Mouse (Mus musculus) adrenal gland, postnatal 36 days (tissue): Measurements from ENCODE around the gene Gm18336. TPM values are rescaled to one million over a fixed set of nuclear protein-coding genes. Genes with fewer than 3 reads are reported as not detected.
"Not testable (repeated sequence)": the region's sequence is repeated elsewhere in the genome, so short reads cannot be mapped to it uniquely, and the experiment has no call there.

Experiments
- DNase-seq, 2 experiments: peaks; one replicate each; pipeline ENCODE4 v3.0.0; 2021; ENCODE audit warnings: mixed read lengths in 1 of 2
- long read RNA-seq, 2 experiments: library from polyadenylated mRNA; stranded (forward); transcript quantifications; one replicate each; pipeline ENCODE4 v2.0.0; 2021; ENCODE audit warnings: borderline sequencing depth in 2 of 2
- total RNA-seq, 2 experiments: library from RNA; stranded (reverse); gene quantifications; 2 replicates each; pipeline ENCODE4 v1.2.3; 2021

Gene Gm18336
- total RNA-seq = not detected
- long read RNA-seq, experiment 1 = 0 reads
- long read RNA-seq, experiment 2 = 0 reads

DNA sequence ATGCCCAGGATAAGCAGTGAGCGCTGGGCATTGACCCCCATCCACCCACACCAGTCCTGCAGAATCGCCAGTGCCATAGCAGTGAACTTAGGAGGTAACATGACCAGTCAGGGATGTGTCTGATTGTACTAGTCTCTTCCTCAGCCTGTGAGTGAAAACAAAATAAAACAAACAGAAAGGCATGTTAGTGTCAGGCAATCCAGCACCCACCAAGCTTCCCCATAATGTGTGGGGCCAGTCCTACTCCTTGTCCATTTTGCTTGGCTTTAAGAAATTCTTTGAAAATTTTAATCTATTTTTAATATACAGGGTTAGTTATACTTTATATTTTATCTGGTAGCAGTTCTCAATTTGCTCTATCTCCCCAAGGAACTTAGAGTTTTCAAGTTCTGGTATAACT, at the start of gene Gm18336:
Gm18336 (minus strand) TSS at position 101 of the 400 bp plus-strand sequence.
- not testable (repeated sequence) for DNase-seq

DNA sequence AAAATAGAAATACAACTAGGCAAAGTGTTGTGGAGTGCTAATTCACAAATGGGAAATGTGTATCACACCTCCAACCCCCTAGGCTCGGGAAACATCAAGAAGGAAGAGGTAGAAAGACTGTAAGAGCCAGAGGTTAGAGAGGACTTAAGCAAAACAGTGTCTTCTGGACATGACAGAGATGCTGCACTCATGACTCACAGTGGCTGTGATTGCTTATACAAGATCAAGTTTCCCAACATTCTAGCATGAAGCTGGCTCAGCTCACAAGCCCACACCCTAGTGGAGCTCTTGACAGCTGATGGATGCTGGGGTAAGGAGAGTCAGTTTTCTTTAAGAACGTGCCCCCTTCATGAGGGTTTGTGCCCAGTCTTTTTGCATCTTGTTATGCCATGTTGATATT, 42.9 kb upstream of the Gm18336 start:
- DNase-seq = peak in 1 of 2 experiments; percentile 11

DNA sequence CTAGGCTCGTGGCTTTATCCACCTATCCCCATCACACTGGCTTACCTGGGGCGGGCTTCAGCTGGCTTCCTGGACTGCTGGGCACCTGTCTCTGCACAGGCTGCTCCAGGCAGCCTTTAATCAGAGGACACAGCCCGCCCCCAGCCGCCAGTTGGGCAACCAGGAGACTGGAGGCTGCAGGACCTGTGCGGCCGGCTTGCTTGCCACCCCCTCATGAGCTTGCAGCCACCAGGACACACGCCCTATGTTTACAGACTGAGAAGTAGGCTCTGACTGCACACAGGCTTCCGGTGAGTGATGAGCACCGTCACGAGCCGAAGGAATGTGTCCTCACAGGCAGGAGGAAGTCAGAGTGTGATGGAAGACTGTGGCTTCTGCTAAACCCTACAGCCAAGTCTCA, 36.7 kb upstream of the Gm18336 start, which contains the start of gene Trex2:
Trex2 (minus strand) TSS at position 93 of the 400 bp plus-strand sequence.
- DNase-seq = no peak

DNA sequence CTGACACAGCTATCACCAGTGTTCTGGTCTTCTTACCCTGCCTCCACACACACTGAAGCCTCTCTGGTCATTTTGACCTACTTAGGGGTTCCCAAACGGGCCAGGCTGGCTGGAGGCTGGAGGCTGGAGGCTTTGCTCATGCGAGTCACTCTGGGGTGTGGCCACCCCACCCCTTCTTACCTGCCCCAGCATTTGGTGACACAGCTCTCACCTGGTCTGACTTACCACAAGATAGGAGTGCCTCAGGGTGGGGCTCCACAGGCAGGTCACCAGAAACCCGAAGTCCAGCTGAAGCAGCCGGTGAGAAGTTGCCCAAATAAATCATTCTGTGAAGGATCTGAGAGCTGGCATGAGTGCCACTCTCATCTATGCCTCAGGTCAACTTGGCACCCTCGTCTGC, 34.3 kb upstream of the Gm18336 start:
- DNase-seq = no peak

DNA sequence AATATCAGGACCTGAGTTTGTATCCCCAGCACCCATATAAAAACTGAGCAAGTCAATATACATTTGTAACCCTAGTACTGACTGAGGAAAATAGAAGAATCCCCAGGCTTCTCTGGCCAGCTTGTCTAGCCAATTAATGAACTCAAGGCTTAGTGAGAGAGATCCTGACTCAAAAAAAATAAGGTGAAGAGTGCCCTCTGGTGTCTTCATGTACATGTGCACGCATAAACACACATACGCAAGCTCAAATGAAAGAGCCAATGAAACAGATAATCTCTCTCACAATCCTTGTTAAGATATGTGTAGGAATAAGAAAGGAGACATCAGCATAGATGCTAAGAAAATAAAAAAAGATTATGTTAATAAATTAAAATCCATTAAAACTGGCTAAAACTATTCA, 31.5 kb upstream of the Gm18336 start:
- DNase-seq = peak in 1 of 2 experiments; percentile 9

DNA sequence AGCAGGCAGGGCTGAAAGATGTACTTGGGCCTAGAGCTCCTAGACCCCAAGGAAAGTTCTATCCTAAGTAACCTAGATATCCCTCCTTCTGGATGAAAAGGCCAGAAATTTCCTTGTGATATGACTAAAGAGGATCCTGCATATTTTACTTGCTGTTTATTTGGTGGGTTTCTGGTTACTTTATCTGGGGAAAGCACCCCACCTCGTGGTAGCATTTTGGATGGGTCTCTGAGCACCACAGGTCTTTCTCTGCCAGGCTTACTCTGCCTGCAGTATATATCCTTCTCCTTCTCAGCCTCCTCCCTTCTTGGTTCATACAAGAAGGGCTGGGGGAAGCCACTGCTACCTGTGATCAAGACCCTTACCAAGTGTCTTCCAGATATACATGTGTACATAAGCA, 14.2 kb upstream of the Gm18336 start:
- peak in 1 of 2 experiments; percentile 14 for DNase-seq

DNA sequence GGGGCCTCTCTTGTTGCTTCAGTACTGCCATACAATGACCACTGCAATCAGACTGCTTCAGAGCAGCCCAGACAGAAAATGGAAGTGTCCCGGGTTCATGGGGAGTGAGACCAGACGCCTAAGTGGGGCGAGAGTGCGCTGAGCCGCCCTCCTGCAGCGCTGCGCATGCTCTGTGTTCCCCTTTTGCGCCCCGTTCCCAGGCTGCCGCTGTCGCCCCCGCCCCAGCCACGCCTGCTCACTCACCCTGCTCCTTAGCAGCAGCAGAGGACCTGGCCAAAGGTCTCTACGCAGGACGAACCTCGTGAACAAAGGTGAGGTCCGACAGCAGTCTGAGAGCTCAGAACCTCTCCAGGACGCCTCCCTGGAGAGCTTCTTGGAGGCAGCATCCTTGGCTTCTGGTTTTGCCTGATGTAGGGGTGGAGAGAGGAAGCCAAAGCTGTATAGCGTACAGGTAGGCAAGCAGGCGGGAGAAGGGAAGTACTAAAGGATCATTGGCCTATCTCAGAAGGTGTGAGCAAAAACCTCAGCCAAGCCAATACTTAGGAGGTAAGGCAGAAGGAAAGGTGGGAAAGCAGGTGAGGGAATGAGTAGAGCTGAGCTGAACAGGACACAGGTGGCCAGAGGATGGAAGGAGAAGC, 12.5 kb upstream of the Gm18336 start, which contains the start of gene Zfp92:
Zfp92 (plus strand) TSS at position 217 of the 638 bp plus-strand sequence.
- DNase-seq = peak; percentile 26 to 30

DNA sequence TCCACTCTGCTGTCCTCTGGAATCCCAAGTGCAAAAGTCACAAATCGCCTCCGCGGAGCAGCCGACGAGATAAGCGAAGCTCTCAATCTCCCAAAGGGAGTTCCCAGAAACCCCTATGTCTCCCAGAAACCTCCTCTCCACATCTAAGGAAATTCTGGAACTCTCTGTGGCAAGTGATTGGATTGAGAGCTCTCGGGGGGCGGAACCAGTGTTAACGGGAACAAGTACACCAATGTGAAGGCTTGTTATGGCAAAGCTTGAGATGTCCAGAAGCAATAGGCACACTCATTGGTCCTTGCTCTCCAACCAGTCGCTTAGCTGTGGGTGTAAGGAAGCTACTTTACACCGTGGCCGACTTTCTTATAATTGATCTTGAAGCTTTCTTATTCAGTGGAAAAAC, 3.1 kb upstream of the Gm18336 start:
- no peak for DNase-seq

DNA sequence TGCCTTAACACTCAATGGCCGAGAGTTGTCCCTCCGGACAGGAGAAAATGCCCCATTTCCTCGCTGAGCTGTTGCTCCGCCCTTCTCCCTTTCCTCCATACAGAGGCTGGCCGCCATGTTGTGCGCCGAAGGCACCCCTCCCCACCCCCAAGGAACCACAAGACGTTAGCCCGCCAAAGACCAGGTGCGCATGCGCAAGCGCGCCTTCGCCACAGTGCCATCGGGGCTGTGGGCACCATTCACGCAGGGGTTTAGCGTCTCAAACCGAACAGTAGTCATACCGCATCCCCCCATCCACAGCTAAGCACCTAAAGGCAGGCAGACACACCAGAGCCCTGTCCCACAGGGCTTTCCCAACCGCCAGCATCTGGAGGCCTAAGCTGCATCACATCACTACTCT, 2.4 kb upstream of the Gm18336 start:
- no peak for DNase-seq

DNA sequence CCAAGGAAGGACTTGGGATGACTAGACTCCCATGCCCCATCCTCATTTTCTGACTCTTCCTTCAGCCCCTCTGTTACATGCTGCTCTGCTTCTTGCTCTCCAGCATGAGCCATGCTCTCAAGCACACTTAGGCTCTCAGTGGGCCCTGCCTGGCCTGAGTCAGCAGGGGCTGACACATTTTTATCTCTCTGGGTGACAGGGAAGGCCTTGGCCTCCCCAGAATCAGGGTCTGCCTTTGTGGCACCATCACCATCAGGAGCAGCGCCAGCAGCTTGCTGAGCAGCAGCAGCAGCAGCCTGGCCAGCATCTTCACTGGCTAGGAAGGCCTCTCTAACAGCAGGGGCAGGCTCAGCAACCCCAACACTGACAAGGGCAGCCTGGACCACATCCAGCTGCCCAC, 2.1 kb downstream of the Gm18336 start:
- DNase-seq = peak; percentile 61 to 70

DNA sequence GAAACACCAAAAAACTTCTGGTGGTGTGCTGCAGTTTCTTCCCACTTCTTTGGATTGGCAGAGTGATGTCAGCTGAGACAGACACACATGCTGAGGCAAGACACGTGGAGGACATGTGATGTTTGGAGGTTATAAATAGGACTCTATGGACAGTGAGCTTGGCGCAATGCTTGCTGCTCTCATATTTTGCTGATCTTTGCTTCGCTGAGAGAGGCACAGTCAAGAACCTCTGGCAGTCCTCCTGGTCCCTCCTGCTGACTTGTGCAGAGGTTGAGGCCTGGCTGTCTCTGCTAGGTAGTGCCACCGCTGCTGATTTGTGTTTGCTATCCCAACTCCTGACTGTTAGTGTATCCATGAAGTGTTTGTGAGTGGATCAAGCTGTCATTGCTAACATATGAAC, 7.1 kb downstream of the Gm18336 start:
- DNase-seq = no peak

DNA sequence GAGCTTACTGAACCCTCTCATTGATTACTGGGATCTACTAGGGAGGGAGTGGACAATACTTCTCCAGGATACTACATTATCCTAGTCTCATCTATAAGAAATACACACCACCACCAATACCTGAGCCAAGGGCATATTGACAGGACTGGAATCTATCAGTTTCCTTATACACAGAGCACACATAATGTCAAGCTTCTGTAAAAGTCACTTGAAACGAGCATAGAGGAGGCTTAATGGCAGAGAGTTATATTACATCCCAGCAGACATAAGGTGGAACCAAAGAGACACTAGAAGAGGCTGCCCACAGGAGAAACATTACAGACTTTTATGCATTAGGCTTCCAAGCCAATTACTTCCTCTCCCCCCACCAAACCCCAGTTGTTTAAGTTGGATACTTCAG, 13.6 kb downstream of the Gm18336 start:
- no peak for DNase-seq

DNA sequence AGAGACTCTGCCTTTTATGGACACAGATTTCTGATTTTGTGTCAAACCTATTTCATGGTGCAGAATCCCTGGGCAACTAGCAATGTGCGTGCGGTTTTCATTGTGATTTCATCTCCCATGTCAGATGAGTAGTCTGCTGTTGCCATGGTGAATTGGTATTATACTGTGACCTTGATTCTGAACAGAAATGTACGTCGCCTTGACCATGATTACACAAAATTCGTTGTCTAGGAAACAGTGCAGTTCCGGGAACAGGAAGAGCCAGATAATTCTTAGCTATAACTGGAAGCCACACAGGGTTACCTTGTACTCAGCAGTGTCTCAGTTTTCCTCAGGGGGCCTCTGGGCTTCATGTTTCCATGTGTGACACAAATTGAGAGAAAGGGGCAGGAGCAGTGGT, 14.1 kb downstream of the Gm18336 start:
- DNase-seq = peak; percentile 11 to 33

DNA sequence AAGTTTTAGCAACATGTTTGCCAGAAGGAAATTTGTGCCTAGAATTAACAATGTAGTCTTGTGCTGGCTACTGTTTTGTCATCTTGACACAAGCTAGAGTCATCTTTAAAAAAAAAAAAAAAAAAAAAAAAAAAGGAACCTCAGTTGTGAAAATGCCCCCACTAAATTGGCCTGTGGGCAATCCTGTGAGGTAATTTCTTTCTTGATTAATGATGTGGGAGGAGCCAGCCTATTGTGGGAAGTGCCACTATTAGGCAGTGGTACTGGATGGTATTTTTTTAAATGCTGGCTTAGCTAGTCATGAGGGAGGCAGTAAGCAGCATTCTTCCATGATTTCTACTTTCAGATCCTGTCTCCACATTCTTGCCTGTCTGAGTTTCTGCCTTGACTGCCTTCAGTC, 35.2 kb downstream of the Gm18336 start:
- no peak for DNase-seq

DNA sequence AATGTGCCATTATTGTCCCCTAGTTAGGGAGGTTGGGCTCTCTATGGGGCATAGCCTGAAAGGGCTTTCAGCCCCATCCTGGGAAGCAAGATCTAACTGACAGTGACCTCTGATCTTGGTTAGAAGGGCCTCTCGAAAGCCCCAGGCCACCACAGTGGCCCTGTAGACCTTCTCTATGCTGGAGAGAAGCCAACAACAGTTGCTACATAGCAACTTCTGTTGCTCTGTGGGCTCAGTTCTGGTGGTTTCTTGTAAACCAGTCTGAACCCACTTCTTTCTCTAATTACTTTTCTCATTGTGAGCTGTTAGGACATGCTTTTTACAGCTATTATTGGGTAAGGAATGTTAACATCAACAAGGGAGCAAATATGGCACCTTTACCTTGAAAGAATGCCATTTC, 41.8 kb downstream of the Gm18336 start:
- no peak for DNase-seq

DNA sequence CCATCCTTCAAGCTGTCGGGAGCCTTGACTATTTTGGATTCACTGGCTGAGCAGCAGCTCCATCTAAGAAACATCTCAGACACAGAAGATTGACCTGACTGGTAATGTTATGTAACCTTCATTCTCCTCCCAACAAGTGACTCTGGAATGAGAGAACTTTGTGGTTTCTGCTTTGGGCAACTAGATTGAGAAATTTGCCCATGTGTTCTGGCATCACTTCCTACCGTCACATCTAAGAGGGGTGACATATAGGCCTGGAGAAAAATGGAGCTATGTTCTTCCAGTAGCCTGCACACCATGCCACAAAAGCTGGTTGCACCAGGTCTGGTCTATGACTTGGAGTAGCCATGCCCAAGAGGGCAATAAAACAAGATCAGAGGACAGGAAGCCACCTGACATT, 42.4 kb downstream of the Gm18336 start:
- no peak for DNase-seq

Other genes starting within 250 kb of the Gm18336 start
- not detected for gene Xlr5b, start 249.9 kb downstream of the Gm18336 start, total RNA-seq
- under 1 TPM in 1 of 2 experiments, not detected in 1; 0.10 TPM for gene DXBay18, start 249.3 kb downstream of the Gm18336 start, total RNA-seq
- not detected for gene Spin2d, start 221.7 kb downstream of the Gm18336 start, total RNA-seq
- gene Xlr3b, start 206.5 kb downstream of the Gm18336 start, total RNA-seq = 10 to 100 TPM in 1 of 2 experiments, 1 to 10 TPM in 1; 5.4 to 10.2 TPM
- gene Xlr4b, start 184.4 kb downstream of the Gm18336 start, total RNA-seq = under 1 TPM in 1 of 2 experiments, not detected in 1; 0.63 TPM
- gene F8a, start 170.4 kb downstream of the Gm18336 start, total RNA-seq = 10 to 100 TPM in 1 of 2 experiments, 1 to 10 TPM in 1; 9.0 to 10.1 TPM
- under 1 TPM in 1 of 2 experiments, not detected in 1; 0.99 TPM for gene Xlr4c, start 155.6 kb downstream of the Gm18336 start, total RNA-seq
- gene Xlr3c, start 133.3 kb downstream of the Gm18336 start, total RNA-seq = under 1 TPM in 1 of 2 experiments, not detected in 1; 0.26 TPM
- not detected for gene Xlr5a, start 105.8 kb downstream of the Gm18336 start, total RNA-seq
- gene Xlr5c, start 105.8 kb downstream of the Gm18336 start, total RNA-seq = not detected
- gene Gm45015, start 61.9 kb downstream of the Gm18336 start, total RNA-seq = not detected
- gene Zfp275, start 56.1 kb downstream of the Gm18336 start, total RNA-seq = 10 to 100 TPM; 22.5 to 24.5 TPM
- gene Zfp92, start 12.4 kb upstream of the Gm18336 start, total RNA-seq = under 1 TPM; 0.43 to 0.60 TPM
- not detected for gene Trex2, start 36.6 kb upstream of the Gm18336 start, total RNA-seq
- gene Haus7, start 60.3 kb upstream of the Gm18336 start, total RNA-seq = 10 to 100 TPM; 30.0 to 31.5 TPM
- gene Bgn, start 84.9 kb upstream of the Gm18336 start, total RNA-seq = 100 to 1,000 TPM; 251 to 260 TPM
- gene Atp2b3, start 104.3 kb upstream of the Gm18336 start, total RNA-seq = 10 to 100 TPM; 34.9 to 52.5 TPM
- gene Dusp9, start 240.7 kb upstream of the Gm18336 start, total RNA-seq = 1 to 10 TPM in 1 of 2 experiments, under 1 TPM in 1; 0.49 to 2.0 TPM